Mouse (Mus musculus) limb, embryonic 12.5 days (tissue): ENCODE data around the gene Atp1b1. TPM values are rescaled to one million over a fixed set of nuclear protein-coding genes. Genes with fewer than 3 reads are reported as not detected.
A peak's percentile ranks its signal among the peaks of the same experiment; 100 is the strongest.

Experiments
- ATAC-seq: fragments of 200-750 bp; cut with Nextera tagmentation; 2 replicates; pipeline ENCODE4 v1.8.0; 2017; ENCODE audit warnings: low read depth, moderate TSS enrichment; ENCODE audit not compliant: insufficient number of reproducible peaks, insufficient read depth, low FRiP score, low TSS enrichment
- H3K27ac ChIP-seq: fragments of 300-500 bp; sonication (generic); 2 replicates; pipeline ENCODE4 v1.5.1; 2016; ENCODE audit warnings: mild to moderate bottlenecking, moderate library complexity
- H3K27me3 ChIP-seq: fragments of 300-500 bp; sonication (generic); 2 replicates; pipeline ENCODE4 v1.6.1; 2016; ENCODE audit warnings: mild to moderate bottlenecking, moderate library complexity
- H3K36me3 ChIP-seq: fragments of 300-500 bp; sonication (generic); 2 replicates; pipeline ENCODE4 v1.6.1; 2016; ENCODE audit warnings: mild to moderate bottlenecking, moderate library complexity
- H3K4me1 ChIP-seq: fragments of 300-500 bp; sonication (generic); replicated peaks from 2 replicates; pipeline ENCODE4 v1.6.1; 2016
- H3K4me2 ChIP-seq: fragments of 300-500 bp; sonication (generic); 2 replicates; pipeline ENCODE4 v1.6.1; 2016; ENCODE audit warnings: mild to moderate bottlenecking, moderate library complexity
- H3K4me3 ChIP-seq: fragments of 300-500 bp; sonication (generic); replicated peaks from 2 replicates; pipeline ENCODE4 v1.5.1; 2016; ENCODE audit warnings: mild to moderate bottlenecking
- H3K9ac ChIP-seq: fragments of 300-500 bp; sonication (generic); replicated peaks from 2 replicates; pipeline ENCODE4 v1.6.1; 2016; ENCODE audit warnings: mild to moderate bottlenecking, moderate library complexity
- H3K9me3 ChIP-seq: fragments of 300-500 bp; sonication (generic); 2 replicates; pipeline ENCODE4 v1.6.1; 2016; ENCODE audit warnings: mild to moderate bottlenecking, moderate library complexity
- WGBS: fragments of 180-500 bp; shearing (Covaris S2); methylation state at CpG from one replicate; pipeline ENCODE4 v1.1.7; 2016; 5-methylcytosine and 5-hydroxymethylcytosine counted together
- polyA plus RNA-seq: library from polyadenylated mRNA; unstranded; fragments of >200 nt; fragmentation: Nextera tagmentation; extraction: Ambion mirVana; gene quantifications from 2 replicates; pipeline ENCODE4 v1.2.1, GENCODE M21; 2016

Gene Atp1b1
- polyA plus RNA-seq, 1 experiment from 2014 or later = 3.3 TPM

DNA sequence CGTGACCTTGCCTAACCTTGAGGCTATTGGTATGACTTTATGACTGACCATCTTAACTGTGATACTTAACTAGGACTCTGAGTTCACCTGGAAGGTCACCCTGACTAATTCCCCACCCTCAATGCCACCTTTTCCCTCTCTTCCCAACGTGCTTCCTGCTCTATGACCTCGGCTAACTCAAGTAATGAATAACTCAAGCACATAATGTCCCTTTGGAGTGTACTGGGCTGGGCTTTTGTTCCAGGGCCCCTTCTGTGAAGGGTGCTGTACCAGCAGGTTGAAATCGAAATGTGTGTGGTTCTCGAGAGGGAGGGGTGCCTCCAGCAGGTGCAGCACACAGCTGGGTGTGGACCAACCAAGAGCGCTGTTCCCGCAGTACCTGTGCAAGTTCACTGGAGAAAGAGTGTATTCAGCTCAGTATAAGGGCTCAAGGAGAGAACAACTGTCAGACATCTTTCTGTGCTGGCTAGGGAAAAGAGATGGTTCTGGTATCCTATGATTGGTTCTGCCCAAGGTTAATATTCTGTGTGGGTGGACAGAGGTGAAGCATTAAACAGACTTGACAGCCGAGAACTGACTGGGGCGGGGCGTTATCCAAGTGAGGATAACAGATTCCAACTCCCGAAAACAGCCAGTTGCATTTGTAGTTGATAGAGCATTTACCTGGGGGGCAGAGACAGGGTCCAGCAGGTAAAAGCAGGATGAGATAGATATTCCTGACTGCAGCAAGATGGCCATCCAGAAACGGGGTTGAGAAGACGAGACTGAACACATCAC lies 3.0 kb upstream of the Atp1b1 start:
- no peak overlapping the region for H3K4me2 ChIP-seq
- H3K27ac ChIP-seq = no peak overlapping the region
- H3K36me3 ChIP-seq = no peaks in the 10 kb centered on the region
- H3K4me1 ChIP-seq = peaks cover 22% of the 10 kb centered on the region
- H3K4me3 ChIP-seq = no peak overlapping the region
- peaks cover 58% of the 10 kb centered on the region for H3K27me3 ChIP-seq
- ATAC-seq = no peak
- 70% methylated on average over 13 of the region's 13 CpGs for WGBS
- no peak overlapping the region for H3K9ac ChIP-seq
- H3K9me3 ChIP-seq = no peaks in the 10 kb centered on the region

DNA sequence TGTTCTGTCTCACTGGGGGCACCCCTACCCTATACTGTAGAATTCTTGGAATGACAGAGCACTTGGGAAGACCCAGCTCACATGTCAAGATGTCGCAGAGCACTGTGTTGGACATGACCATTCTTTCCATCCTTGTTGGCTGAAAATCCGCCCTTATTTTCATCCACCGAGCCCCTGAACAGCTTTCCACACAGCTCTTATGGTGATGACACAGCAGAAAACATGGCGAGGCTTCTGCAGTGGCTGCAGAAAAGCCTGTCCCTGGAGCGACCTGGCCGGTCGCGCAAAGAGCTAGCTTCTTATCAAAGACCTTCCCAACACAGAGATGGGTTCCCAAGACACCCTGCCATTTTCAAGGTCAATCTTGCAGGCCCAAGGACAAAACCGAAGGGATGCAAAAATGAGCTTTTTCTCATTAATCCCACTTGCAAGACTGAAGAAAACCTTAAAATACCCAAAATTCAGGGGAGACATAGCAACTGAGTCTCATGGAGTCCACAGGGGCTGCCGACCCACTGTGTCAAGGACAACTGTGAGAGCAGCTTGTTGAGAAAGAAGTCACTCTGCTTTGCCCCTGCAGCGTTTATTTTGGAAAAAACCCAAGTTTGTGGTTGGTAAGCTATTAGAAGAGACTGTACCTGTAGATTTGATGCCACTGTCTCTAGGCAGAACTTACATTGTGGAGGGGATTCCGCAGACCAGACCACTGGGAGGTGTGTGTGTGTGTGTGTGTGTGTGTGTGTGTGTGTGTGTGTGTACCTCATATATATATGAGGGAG lies 1.2 kb upstream of the Atp1b1 start:
- H3K27me3 ChIP-seq = peaks cover 70% of the 10 kb centered on the region
- no peak overlapping the region for H3K4me2 ChIP-seq
- H3K36me3 ChIP-seq = no peaks in the 10 kb centered on the region
- peaks cover 32% of the 10 kb centered on the region for H3K4me1 ChIP-seq
- H3K9ac ChIP-seq = no peak overlapping the region
- WGBS = 59% methylated on average over 12 of the region's 12 CpGs
- no peaks in the 10 kb centered on the region for H3K9me3 ChIP-seq
- H3K4me3 ChIP-seq = peak overlapping the region; percentile 62; the same call in 1 of the 2 replicates
- no peak overlapping the region for H3K27ac ChIP-seq
- no peak for ATAC-seq

DNA sequence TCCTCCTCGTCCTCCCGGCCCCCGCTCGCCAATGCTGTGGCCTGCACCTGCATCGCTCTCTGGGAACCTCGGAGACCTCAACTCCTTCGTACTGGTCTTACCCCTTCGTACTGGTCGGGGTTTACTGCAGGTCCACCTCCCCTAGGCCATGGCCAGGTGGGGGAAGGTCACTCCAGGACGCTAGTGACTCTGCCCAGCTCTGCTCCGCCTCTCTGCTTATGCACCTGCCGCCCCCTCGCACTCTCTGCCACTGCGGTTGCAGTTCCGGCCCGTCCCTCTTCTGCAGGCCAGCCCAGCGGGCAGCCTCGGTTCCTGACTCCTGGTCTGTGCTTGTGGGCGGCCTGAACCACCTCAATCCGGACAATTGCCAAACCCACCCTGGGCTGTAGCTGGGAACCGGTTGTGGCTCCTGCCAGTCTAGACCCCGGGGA lies 481 bp upstream of the Atp1b1 start:
- 0 out of 2 replicates have a peak overlapping the region, but pooled peaks have one; percentile 2 for H3K9ac ChIP-seq
- H3K27me3 ChIP-seq = peaks cover 70% of the 10 kb centered on the region
- no peaks in the 10 kb centered on the region for H3K36me3 ChIP-seq
- H3K27ac ChIP-seq = no peak overlapping the region
- H3K9me3 ChIP-seq = no peaks in the 10 kb centered on the region
- peaks cover 35% of the 10 kb centered on the region for H3K4me1 ChIP-seq
- 2% methylated on average over 22 of the region's 22 CpGs for WGBS
- no peak; the same call in none of the 2 replicates for ATAC-seq
- peak overlapping the region; percentile 62 for H3K4me3 ChIP-seq
- H3K4me2 ChIP-seq = peak overlapping the region; percentile 84

DNA sequence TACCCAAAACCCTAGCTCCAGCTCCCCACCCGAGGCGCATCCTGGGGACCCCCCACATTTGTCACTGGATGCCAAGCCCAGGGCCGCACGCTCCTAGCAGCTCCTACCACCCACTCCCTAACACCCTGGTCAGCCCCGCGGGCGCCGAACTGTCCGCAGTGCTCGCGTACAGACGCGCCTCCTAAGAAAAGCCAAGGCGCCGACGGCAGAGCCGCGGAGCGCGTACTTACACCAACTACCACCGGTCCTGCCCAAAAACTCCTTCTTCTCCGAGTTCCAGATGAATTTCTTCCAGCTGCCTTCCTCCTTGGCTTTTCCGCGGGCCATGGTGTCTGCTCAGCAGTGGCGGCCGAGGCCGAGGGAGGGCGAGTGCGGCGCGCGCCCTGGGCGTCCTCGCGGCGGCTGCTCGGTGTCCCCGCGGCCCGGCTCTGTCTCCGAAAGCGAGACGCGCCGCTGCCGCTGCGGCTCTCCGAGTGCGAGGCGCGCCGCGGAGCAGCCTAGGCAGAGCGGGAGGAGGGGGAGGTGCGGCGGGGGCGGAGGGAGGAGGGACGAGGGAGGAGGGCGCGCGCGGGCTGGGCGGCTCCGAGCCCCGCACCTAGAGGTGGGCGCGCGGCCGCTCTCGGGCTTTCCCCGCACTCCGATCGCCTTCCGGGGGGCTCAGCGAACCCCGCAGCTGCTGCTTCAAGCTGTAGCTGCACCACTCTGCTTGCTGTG lies 467 bp downstream of the Atp1b1 start:
- Histone ChIP-seq H3K36me3 (no peaks in the 10 kb centered on the region), H3K9me3 (no peaks in the 10 kb centered on the region), H3K27me3 (peaks cover 70% of the 10 kb centered on the region), H3K4me2 (peak overlapping the region; percentile 84), H3K4me1 (peaks cover 35% of the 10 kb centered on the region), H3K9ac (peak overlapping the region; percentile 63), H3K27ac (peak overlapping the region; percentile 50; the same call in 1 of the 2 replicates), H3K4me3 (peak overlapping the region; percentile 62)
- 1% methylated on average over 60 of the region's 76 CpGs for WGBS
- ATAC-seq = peak; percentile 75

- Histone ChIP-seq H3K36me3 (no peaks in the 10 kb centered on the region), H3K4me1 (peaks cover 35% of the 10 kb centered on the region), H3K9me3 (no peaks in the 10 kb centered on the region), H3K4me3 (peak overlapping the region; percentile 62; the same call in 1 of the 2 replicates), H3K4me2 (peak overlapping the region; percentile 84), H3K27ac (no peak overlapping the region), H3K27me3 (peaks cover 66% of the 10 kb centered on the region), H3K9ac (no peak overlapping the region)
- ATAC-seq = no peak
- 7% methylated on average over 8 of the region's 8 CpGs for WGBS
Observed at GRCm38 (mm10) chr1:164456731-164457130, 1.4 kb downstream of the Atp1b1 start.

DNA sequence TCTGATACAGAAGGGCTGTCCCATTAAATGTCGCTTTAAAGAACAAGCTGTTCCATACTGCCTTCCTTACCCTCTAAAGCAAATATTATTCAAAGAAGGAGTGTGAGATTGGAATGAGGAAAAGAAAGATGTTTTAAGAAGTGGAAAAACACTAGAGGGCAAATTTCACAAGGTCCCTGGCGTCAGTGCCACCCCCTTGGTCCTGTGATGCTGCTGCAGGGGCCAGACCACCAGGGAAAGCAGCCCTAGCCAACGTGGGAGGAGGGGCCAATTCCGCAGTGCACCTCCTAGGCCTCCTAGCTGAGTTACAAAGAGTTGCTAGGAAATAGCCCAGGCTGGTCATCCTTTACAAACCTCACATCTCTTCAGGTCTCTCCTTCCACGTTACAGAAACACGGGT lies 2.1 kb downstream of the Atp1b1 start:
- Histone ChIP-seq H3K4me3 (no peak overlapping the region), H3K27me3 (peaks cover 59% of the 10 kb centered on the region)
- 30% methylated on average over 6 of the region's 6 CpGs for WGBS

GRCm38 (mm10) chr1:164455614-164456013 lies 2.5 kb downstream of the Atp1b1 start:
- H3K27me3 ChIP-seq = peaks cover 55% of the 10 kb centered on the region
- WGBS = 73% methylated on average over 7 of the region's 7 CpGs
- no peak overlapping the region for H3K4me3 ChIP-seq
- no peak for ATAC-seq
- no peak overlapping the region for H3K4me2 ChIP-seq
- H3K9ac ChIP-seq = no peak overlapping the region
- H3K9me3 ChIP-seq = no peaks in the 10 kb centered on the region
- H3K27ac ChIP-seq = no peak overlapping the region
- peaks cover 35% of the 10 kb centered on the region for H3K4me1 ChIP-seq
- no peaks in the 10 kb centered on the region for H3K36me3 ChIP-seq

More for the DNA sequence above, 2.1 kb downstream of the Atp1b1 start:
- H3K9ac ChIP-seq = no peak overlapping the region
- no peak overlapping the region for H3K4me2 ChIP-seq
- no peaks in the 10 kb centered on the region for H3K36me3 ChIP-seq
- H3K27ac ChIP-seq = no peak overlapping the region
- no peaks in the 10 kb centered on the region for H3K9me3 ChIP-seq
- peaks cover 35% of the 10 kb centered on the region for H3K4me1 ChIP-seq
- no peak for ATAC-seq

DNA sequence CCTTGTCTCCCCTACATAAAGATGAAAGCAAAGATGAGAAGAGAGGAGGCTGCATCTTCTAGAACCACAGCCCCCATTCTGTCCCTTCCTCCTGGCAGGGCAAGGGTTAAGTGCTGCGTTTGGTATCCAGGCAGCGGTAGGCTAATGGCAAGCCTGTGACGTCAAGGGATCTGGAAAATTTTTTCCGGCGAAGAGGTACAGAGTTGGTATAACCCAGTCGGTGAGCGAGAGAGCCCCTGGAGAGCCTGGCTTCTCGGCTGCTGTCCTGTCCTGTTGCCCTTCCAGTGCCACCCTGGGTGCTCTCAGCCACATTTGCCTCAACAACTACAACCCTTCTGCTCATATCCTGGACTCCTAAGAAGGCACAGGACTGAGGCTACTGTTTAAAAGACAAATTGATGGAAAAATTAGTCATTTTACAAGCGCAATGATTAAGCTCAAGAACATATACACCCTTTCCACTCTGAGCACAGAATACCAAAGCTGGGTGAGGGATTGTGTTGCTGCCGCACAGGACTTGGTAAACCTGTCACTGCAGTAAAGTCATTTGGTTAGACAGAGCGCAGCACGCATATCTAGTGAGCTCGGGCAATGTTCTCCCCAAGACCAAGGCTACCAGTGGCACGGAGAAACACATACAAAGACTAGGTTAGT lies 3.3 kb downstream of the Atp1b1 start:
- Histone ChIP-seq H3K4me1 (peaks cover 35% of the 10 kb centered on the region), H3K27ac (no peak overlapping the region), H3K9me3 (no peaks in the 10 kb centered on the region), H3K4me2 (peak overlapping the region; percentile 44), H3K36me3 (no peaks in the 10 kb centered on the region), H3K9ac (no peak overlapping the region), H3K4me3 (no peak overlapping the region; the same call in 1 of the 2 replicates), H3K27me3 (peaks cover 48% of the 10 kb centered on the region)
- WGBS = 32% methylated on average over 14 of the region's 14 CpGs
- ATAC-seq = no peak

GRCm38 (mm10) chr1:164453739-164454138 lies 4.4 kb downstream of the Atp1b1 start:
- 72% methylated on average over 5 of the region's 5 CpGs for WGBS
- Histone ChIP-seq H3K4me1 (peaks cover 33% of the 10 kb centered on the region), H3K9me3 (no peaks in the 10 kb centered on the region), H3K36me3 (no peaks in the 10 kb centered on the region), H3K27me3 (peaks cover 37% of the 10 kb centered on the region), H3K4me3 (no peak overlapping the region), H3K27ac (no peak overlapping the region), H3K9ac (no peak overlapping the region), H3K4me2 (no peak overlapping the region)
- ATAC-seq = no peak

DNA sequence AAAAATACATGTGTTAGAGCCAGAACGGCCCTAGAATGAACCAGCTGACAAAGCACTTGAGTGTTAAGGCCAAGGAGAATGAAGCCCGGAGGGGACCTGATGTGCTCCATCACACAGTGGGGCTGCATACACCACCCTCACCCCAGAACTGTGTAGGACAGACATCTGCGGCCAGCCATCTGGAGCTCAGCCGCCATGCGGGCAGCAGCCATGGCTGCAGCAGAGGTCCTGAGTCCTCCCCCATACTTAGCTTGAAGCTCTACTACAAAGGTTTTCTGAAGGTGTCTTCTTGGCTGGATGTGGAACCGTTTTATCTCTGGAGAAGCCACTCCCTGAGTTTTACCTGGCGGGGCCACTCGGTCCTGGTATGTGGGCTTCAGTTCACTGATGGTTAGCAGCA lies 5.0 kb downstream of the Atp1b1 start:
- Histone ChIP-seq H3K4me3 (no peak overlapping the region), H3K9me3 (no peaks in the 10 kb centered on the region), H3K27ac (no peak overlapping the region), H3K4me1 (peaks cover 31% of the 10 kb centered on the region), H3K9ac (no peak overlapping the region), H3K4me2 (no peak overlapping the region), H3K27me3 (peaks cover 31% of the 10 kb centered on the region), H3K36me3 (no peaks in the 10 kb centered on the region)
- 91% methylated on average over 8 of the region's 8 CpGs for WGBS
- no peak for ATAC-seq
